Mouse (Mus musculus): Measurements from ENCODE around the gene Sik3.

- TF ChIP-seq POLR2A (IDR thresholded peaks at IDR 0.05; ENCODE audit: extremely low read depth, insufficient read depth, low read length): no peak
- no peak for TF ChIP-seq CTCF (IDR thresholded peaks at IDR 0.05; ENCODE audit: low read depth, low read length)
Observed at GRCm38 (mm10) chr9:46013616-46014015, 996 bp downstream of the Sik3 start.
